Mouse (Mus musculus) E14TG2a.4 (cell line): ENCODE results near the gene Cadps2.

Source experiments
- CTCF ChIP-seq: conservative IDR thresholded peaks from 2 replicates; pipeline ENCODE4 v1.5.1; 2014; ENCODE audit warnings: low read length
- POU5F1 ChIP-seq: IDR thresholded peaks from 2 replicates; pipeline ENCODE4 v1.6.1; 2014; ENCODE audit warnings: low read length, borderline replicate concordance

GRCm38 (mm10) chr6:23837631-23838030, 1.6 kb downstream of the Cadps2 start:
- TF ChIP-seq CTCF: no peak
- no peak for TF ChIP-seq POU5F1
